Mouse (Mus musculus) neural tube, embryonic 14.5 days (tissue): ENCODE data around the gene Dgcr6. TPM values are rescaled to one million over a fixed set of nuclear protein-coding genes. Genes with fewer than 3 reads are reported as not detected.

Experiments used
- ATAC-seq: fragments of 200-750 bp; cut with Nextera tagmentation; 2 replicates; pipeline ENCODE4 v1.8.0; 2017; ENCODE audit warnings: low read depth, mild to moderate bottlenecking, moderate TSS enrichment, moderate library complexity
- H3K27ac ChIP-seq: fragments of 300-500 bp; sonication (generic); 2 replicates; pipeline ENCODE4 v1.5.1; 2014; ENCODE audit warnings: low read depth, mild to moderate bottlenecking, control low read depth, low read length, moderate library complexity, mixed read lengths
- H3K27me3 ChIP-seq: fragments of 300-500 bp; sonication (generic); 2 replicates; pipeline ENCODE4 v1.6.1; 2014; ENCODE audit warnings: low read length; ENCODE audit not compliant: control insufficient read depth, insufficient read depth
- H3K36me3 ChIP-seq: fragments of 300-500 bp; sonication (generic); 2 replicates; pipeline ENCODE4 v1.6.1; 2014; ENCODE audit warnings: low read length, mixed read lengths; ENCODE audit not compliant: control insufficient read depth, insufficient read depth
- H3K4me1 ChIP-seq: fragments of 300-500 bp; sonication (generic); 2 replicates; pipeline ENCODE4 v1.6.1; 2014; ENCODE audit warnings: low read length; ENCODE audit not compliant: control insufficient read depth, insufficient read depth
- H3K4me2 ChIP-seq: fragments of 300-500 bp; sonication (generic); 2 replicates; pipeline ENCODE4 v1.6.1; 2014; ENCODE audit warnings: mild to moderate bottlenecking, low read depth, low read length, control low read depth
- H3K4me3 ChIP-seq: fragments of 300-500 bp; sonication (generic); 2 replicates; pipeline ENCODE4 v1.5.1; 2014; ENCODE audit warnings: low read depth, low read length, control low read depth, mixed read lengths
- H3K9ac ChIP-seq: fragments of 300-500 bp; sonication (generic); replicated peaks from 2 replicates; pipeline ENCODE4 v1.6.1; 2014; ENCODE audit warnings: low read depth, mild to moderate bottlenecking, control low read depth, low read length, mixed read lengths
- H3K9me3 ChIP-seq: fragments of 300-500 bp; sonication (generic); 2 replicates; pipeline ENCODE4 v1.6.1; 2016; ENCODE audit warnings: low read length; ENCODE audit not compliant: control insufficient read depth
- WGBS: fragments of 180-500 bp; shearing (Covaris S2); extraction: QIAGEN DNeasy Blood & Tissue Kit; methylation state at CpG from one replicate; pipeline ENCODE4 v1.1.7; 2014; 5-methylcytosine and 5-hydroxymethylcytosine counted together
- polyA plus RNA-seq: library from polyadenylated mRNA; unstranded; fragments of >200 nt; fragmentation: Nextera tagmentation; extraction: Ambion mirVana; gene quantifications from 2 replicates; pipeline ENCODE4 v1.2.1, GENCODE M21; 2014

Gene Dgcr6
- polyA plus RNA-seq, 1 experiment from 2014 or later: 174 TPM

DNA sequence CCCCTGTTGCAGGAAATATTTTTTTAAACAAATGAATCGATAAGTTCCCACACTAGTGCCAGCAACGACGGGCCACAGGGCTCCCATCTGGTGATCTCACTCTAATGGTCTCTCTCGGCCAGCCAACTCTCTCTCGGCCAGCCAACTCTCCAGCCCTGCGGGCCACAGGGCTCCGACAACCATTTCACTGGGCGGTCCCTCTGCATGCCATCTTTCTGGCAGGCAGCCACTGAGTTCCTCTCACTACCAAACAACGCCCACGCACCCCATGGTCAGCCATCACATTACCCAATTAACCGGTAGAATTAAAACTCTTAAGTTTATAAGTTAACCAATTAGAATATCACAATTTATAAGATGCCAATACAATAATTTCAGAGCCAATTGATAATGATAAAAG lies 8.5 kb downstream of the Dgcr6 start:
- no peaks in the 10 kb centered on the region for H3K9me3 ChIP-seq
- H3K36me3 ChIP-seq: no peaks in the 10 kb centered on the region
- ATAC-seq: no peak
- no peaks in the 10 kb centered on the region for H3K4me1 ChIP-seq
- no peak overlapping the region for H3K4me2 ChIP-seq
- no peaks in the 10 kb centered on the region for H3K27me3 ChIP-seq
- H3K4me3 ChIP-seq: no peak overlapping the region
- no peak overlapping the region for H3K9ac ChIP-seq
- WGBS: 88% methylated on average over 11 of the region's 11 CpGs
- H3K27ac ChIP-seq: no peak overlapping the region

DNA sequence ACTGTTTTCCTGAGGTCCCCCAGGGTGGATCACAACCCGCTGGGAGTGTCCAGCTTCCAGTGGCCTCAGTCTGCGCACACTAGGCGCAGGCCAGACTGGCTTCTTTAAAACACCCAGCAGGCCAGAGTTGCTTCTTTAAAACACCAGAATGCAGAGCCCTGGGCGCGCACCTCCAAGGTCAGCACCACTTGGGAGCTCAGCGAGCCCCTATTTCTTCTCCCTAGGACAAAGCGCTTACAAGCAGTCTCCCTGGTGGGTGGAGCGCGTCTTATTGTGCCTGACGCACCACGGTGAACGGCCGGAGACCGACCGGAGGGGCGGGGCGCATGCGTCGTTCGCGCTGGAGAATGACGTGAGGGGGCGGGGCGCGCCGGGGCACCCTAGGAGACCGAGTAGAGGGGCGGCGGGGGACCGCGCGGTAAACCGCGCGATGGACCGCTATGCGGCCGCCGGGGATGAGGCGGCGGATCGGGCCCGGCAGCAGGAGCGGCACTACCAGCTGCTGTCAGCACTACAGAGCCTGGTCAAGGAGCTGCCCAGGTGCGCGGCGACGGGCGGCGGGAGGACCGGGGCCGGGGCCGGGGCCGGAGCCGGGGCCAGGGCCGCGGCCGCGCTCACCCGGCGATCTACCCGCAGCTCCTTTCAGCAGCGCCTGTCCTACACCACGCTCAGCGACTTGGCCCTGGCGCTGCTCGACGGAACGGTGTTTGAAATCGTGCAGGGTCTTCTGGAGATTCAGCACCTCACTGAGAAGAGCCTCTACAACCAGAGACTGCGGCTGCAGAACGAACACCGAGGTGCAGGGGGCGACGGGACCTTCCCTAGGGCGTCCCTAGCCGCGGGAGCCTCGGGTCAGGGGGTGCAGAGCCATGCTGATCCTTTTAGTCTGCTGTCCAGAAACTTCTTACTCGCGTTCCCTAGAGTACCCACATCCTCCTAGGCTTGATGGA lies 13.7 kb downstream of the Dgcr6 start:
- H3K27me3 ChIP-seq: no peaks in the 10 kb centered on the region
- WGBS: under 1% methylated on average over 77 of the region's 81 CpGs
- peak overlapping the region; percentile 59 for H3K4me2 ChIP-seq
- H3K4me1 ChIP-seq: peaks cover 9% of the 10 kb centered on the region
- peak; percentile 98 for ATAC-seq
- H3K4me3 ChIP-seq: peak overlapping the region; percentile 90
- H3K9ac ChIP-seq: peak overlapping the region; percentile 94
- peaks cover 16% of the 10 kb centered on the region for H3K36me3 ChIP-seq
- H3K9me3 ChIP-seq: no peaks in the 10 kb centered on the region
- H3K27ac ChIP-seq: peak overlapping the region; percentile 96

GRCm38 (mm10) chr16:18068653-18069376 lies 16.2 kb downstream of the Dgcr6 start:
- Histone ChIP-seq H3K4me1 (peaks cover 9% of the 10 kb centered on the region), H3K27ac (no peak overlapping the region), H3K36me3 (peaks cover 16% of the 10 kb centered on the region), H3K27me3 (no peaks in the 10 kb centered on the region), H3K9ac (no peak overlapping the region), H3K4me3 (no peak overlapping the region), H3K4me2 (no peak overlapping the region; the same call in 1 of the 2 replicates), H3K9me3 (no peaks in the 10 kb centered on the region)
- ATAC-seq: no peak
- 75% methylated on average over 8 of the region's 8 CpGs for WGBS

DNA sequence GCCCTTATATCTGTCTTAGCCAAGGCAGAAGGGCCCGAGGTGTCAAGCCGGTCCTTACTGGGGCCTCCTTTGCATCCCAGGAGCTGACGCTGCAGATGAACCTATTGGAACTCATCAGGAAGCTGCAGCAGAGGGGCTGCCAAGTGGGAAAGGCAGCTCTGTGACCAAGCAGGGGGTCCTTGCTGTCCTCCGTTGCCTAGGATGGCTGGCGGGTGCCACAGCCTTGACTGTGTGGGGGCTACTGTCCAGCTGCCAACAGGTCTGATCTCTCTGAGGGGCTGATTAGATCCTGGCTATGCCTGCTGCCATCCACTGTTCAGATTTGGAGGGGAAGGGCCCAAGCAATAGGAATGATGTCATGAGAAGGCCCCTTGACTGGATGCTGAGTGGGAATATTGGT lies 18.1 kb downstream of the Dgcr6 start:
- Histone ChIP-seq H3K4me3 (no peak overlapping the region), H3K4me2 (no peak overlapping the region), H3K4me1 (peaks cover 9% of the 10 kb centered on the region), H3K27me3 (no peaks in the 10 kb centered on the region), H3K9ac (no peak overlapping the region), H3K36me3 (peaks cover 16% of the 10 kb centered on the region), H3K9me3 (no peaks in the 10 kb centered on the region), H3K27ac (no peak overlapping the region)
- ATAC-seq: no peak
- WGBS: 90% methylated on average over 5 of the region's 5 CpGs

GRCm38 (mm10) chr16:18072089-18072488 lies 19.4 kb downstream of the Dgcr6 start:
- ATAC-seq: no peak
- H3K4me2 ChIP-seq: no peak overlapping the region
- WGBS: 98% methylated on average over 13 of the region's 13 CpGs
- H3K9me3 ChIP-seq: no peaks in the 10 kb centered on the region
- no peak overlapping the region for H3K27ac ChIP-seq
- H3K36me3 ChIP-seq: peaks cover 16% of the 10 kb centered on the region
- H3K27me3 ChIP-seq: no peaks in the 10 kb centered on the region
- no peak overlapping the region for H3K9ac ChIP-seq
- no peak overlapping the region for H3K4me3 ChIP-seq
- peaks cover 9% of the 10 kb centered on the region for H3K4me1 ChIP-seq

GRCm38 (mm10) chr16:18073259-18073962 lies 20.8 kb downstream of the Dgcr6 start:
- no peaks in the 10 kb centered on the region for H3K4me1 ChIP-seq
- H3K27ac ChIP-seq: no peak overlapping the region
- ATAC-seq: no peak
- whole genome bisulfite sequencing: 88% methylated on average over 9 of the region's 9 CpGs
- no peaks in the 10 kb centered on the region for H3K27me3 ChIP-seq
- H3K4me2 ChIP-seq: no peak overlapping the region
- no peak overlapping the region for H3K4me3 ChIP-seq
- no peaks in the 10 kb centered on the region for H3K9me3 ChIP-seq
- H3K9ac ChIP-seq: no peak overlapping the region
- H3K36me3 ChIP-seq: peaks cover 16% of the 10 kb centered on the region

- H3K9me3 ChIP-seq: no peaks in the 10 kb centered on the region
- whole genome bisulfite sequencing: 85% methylated on average over 5 of the region's 5 CpGs
- H3K27me3 ChIP-seq: no peaks in the 10 kb centered on the region
- H3K27ac ChIP-seq: no peak overlapping the region
- no peak overlapping the region for H3K9ac ChIP-seq
- H3K4me2 ChIP-seq: no peak overlapping the region
- ATAC-seq: 0 out of 2 replicates have a peak, but pooled peaks have one; percentile 22
- H3K4me3 ChIP-seq: no peak overlapping the region
- peaks cover 16% of the 10 kb centered on the region for H3K36me3 ChIP-seq
- no peaks in the 10 kb centered on the region for H3K4me1 ChIP-seq
Observed at GRCm38 (mm10) chr16:18074611-18075010, 22.0 kb downstream of the Dgcr6 start.

DNA sequence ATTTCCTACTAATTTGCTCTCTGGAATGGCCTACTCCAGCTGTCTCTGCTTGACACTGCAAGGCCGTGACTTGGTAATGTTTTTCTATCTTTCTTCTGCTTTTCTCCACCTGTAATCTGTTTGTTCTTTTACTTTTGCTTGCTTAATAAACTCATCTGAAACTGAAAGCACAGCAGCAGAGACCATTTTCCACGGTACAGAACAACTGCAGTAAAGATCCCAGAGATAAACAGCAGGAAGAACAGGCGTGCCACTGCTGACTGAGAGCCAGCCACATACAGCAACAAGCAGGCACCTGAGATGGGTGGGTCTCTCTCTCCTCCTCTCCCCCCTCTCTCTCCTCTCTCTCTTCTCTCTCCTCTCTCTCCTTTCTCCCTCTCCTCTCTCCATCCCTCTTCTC lies 22.5 kb downstream of the Dgcr6 start:
- H3K9ac ChIP-seq: no peak overlapping the region
- no peaks in the 10 kb centered on the region for H3K4me1 ChIP-seq
- H3K27ac ChIP-seq: no peak overlapping the region
- no peak overlapping the region for H3K4me3 ChIP-seq
- no peaks in the 10 kb centered on the region for H3K27me3 ChIP-seq
- no peak for ATAC-seq
- no peaks in the 10 kb centered on the region for H3K9me3 ChIP-seq
- H3K36me3 ChIP-seq: peaks cover 10% of the 10 kb centered on the region; the same call in 1 of the 2 replicates
- H3K4me2 ChIP-seq: no peak overlapping the region
- 72% methylated on average over 3 of the region's 3 CpGs for WGBS
